Mouse (Mus musculus) bone marrow macrophage, adult 2 months (primary cell): ENCODE measurements around the gene Sh3bgrl2. TPM values are rescaled to one million over a fixed set of nuclear protein-coding genes. Genes with fewer than 3 reads are reported as not detected.

ENCODE experiments used
- H3K27ac ChIP-seq: 2 replicates; pipeline ENCODE4 v1.5.1; 2012; ENCODE audit warnings: low read depth, low read length; ENCODE audit not compliant: insufficient read depth
- H3K4me1 ChIP-seq: 2 replicates; pipeline ENCODE4 v1.6.1; 2012; ENCODE audit warnings: low read length; ENCODE audit not compliant: control insufficient read depth, insufficient read depth
- H3K4me3 ChIP-seq: 2 replicates; pipeline ENCODE4 v1.5.1; 2012; ENCODE audit warnings: mild to moderate bottlenecking, low read length, moderate library complexity; ENCODE audit not compliant: insufficient read depth
- CTCF ChIP-seq: IDR thresholded peaks from 2 replicates; pipeline ENCODE4 v1.5.1; 2012; ENCODE audit warnings: low read depth, mild to moderate bottlenecking, low read length, moderate library complexity
- POLR2A ChIP-seq: IDR thresholded peaks from 2 replicates; pipeline ENCODE4 v1.6.1; 2012; ENCODE audit warnings: mild to moderate bottlenecking, low read depth, low read length, borderline replicate concordance
- polyA plus RNA-seq: library from polyadenylated mRNA; stranded (reverse); fragments of >200 nt; gene quantifications from 2 replicates; pipeline ENCODE4 v1.2.4, GENCODE M21; 2012; ENCODE audit not compliant: missing spikeins, insufficient read depth, insufficient read length

Sh3bgrl2 gene
- polyA plus RNA-seq, 1 experiment = 20.0 TPM

GRCm38 (mm10) chr9:83589680-83590467, 41.7 kb downstream of the Sh3bgrl2 start:
- TF ChIP-seq CTCF (no peak), POLR2A (no peak)
- Histone ChIP-seq H3K4me1 (peaks cover 12% of the 10 kb centered on the region), H3K27ac (no peak overlapping the region), H3K4me3 (no peak overlapping the region)

GRCm38 (mm10) chr9:83591848-83592456, 43.8 kb downstream of the Sh3bgrl2 start:
- H3K4me1 ChIP-seq = peaks cover 12% of the 10 kb centered on the region
- no peak for TF ChIP-seq CTCF
- TF ChIP-seq POLR2A = no peak
- H3K27ac ChIP-seq = 0 out of 2 replicates have a peak overlapping the region, but pooled peaks have one; percentile 14
- no peak overlapping the region for H3K4me3 ChIP-seq

- Histone ChIP-seq H3K4me1 (peaks cover 16% of the 10 kb centered on the region), H3K27ac (no peak overlapping the region), H3K4me3 (no peak overlapping the region)
- no peak for TF ChIP-seq POLR2A
- no peak for TF ChIP-seq CTCF
These were observed 45.7 kb downstream of the Sh3bgrl2 start for GRCm38 (mm10) chr9:83593811-83594210.

- no peak overlapping the region for H3K4me3 ChIP-seq
- TF ChIP-seq CTCF = no peak
- TF ChIP-seq POLR2A = no peak
- no peak overlapping the region for H3K27ac ChIP-seq
- peaks cover 26% of the 10 kb centered on the region for H3K4me1 ChIP-seq
These were observed 48.0 kb downstream of the Sh3bgrl2 start for GRCm38 (mm10) chr9:83596132-83596531.

GRCm38 (mm10) chr9:83596646-83597481, 48.7 kb downstream of the Sh3bgrl2 start:
- Histone ChIP-seq H3K27ac (no peak overlapping the region), H3K4me1 (peaks cover 26% of the 10 kb centered on the region), H3K4me3 (no peak overlapping the region)
- TF ChIP-seq POLR2A = no peak
- TF ChIP-seq CTCF = no peak

GRCm38 (mm10) chr9:83598047-83598446, 49.9 kb downstream of the Sh3bgrl2 start:
- H3K27ac ChIP-seq = no peak overlapping the region
- TF ChIP-seq POLR2A = no peak
- TF ChIP-seq CTCF = no peak
- no peak overlapping the region for H3K4me3 ChIP-seq
- H3K4me1 ChIP-seq = peaks cover 14% of the 10 kb centered on the region

- TF ChIP-seq POLR2A = no peak
- no peak for TF ChIP-seq CTCF
- Histone ChIP-seq H3K27ac (peak overlapping the region; percentile 77), H3K4me1 (peaks cover 14% of the 10 kb centered on the region), H3K4me3 (0 out of 2 replicates have a peak overlapping the region, but pooled peaks have one; percentile 9)
These were observed 51.4 kb downstream of the Sh3bgrl2 start for GRCm38 (mm10) chr9:83599505-83599904.

- Histone ChIP-seq H3K27ac (no peak overlapping the region), H3K4me1 (peaks cover 14% of the 10 kb centered on the region), H3K4me3 (no peak overlapping the region)
- TF ChIP-seq POLR2A (no peak), CTCF (no peak)
These were observed 52.3 kb downstream of the Sh3bgrl2 start for GRCm38 (mm10) chr9:83600286-83601048.

- no peak overlapping the region for H3K4me3 ChIP-seq
- no peak overlapping the region for H3K27ac ChIP-seq
- peaks cover 21% of the 10 kb centered on the region for H3K4me1 ChIP-seq
- TF ChIP-seq CTCF (no peak), POLR2A (no peak)
These were observed 54.1 kb downstream of the Sh3bgrl2 start for GRCm38 (mm10) chr9:83602176-83602770.
